Mouse (Mus musculus): Measurements from ENCODE around the gene Gadd45gip1. TPM values are rescaled to one million over a fixed set of nuclear protein-coding genes. Genes with fewer than 3 reads are reported as not detected.

Gadd45gip1 gene
- polyA plus RNA-seq, 1 experiment from 2014 or later, result 54.3 TPM

- 2% methylated on average over 40 of the region's 125 CpGs for WGBS
- peaks cover 18% of the 10 kb centered on the region for H3K27me3 ChIP-seq (ENCODE audit: insufficient read depth, low read length)
- peak within 1 kb of the TSS; percentile 78 for H3K27ac ChIP-seq
- peak; percentile 4; the same call in 1 of the 2 replicates for TF ChIP-seq CTCF (IDR thresholded peaks at IDR 0.05; ENCODE audit: low read depth)
- H3K4me3 ChIP-seq (replicated peaks; ENCODE audit: low read depth, low read length), result peak within 1 kb of the TSS; percentile 79
- ATAC-seq (replicated peaks; ENCODE audit: low FRiP score, low read depth) (peak; percentile 26), DNase-seq (ENCODE audit: low spot score) (peak; percentile 71)
- H3K9ac ChIP-seq (ENCODE audit: low read depth, low read length), result peak within 1 kb of the TSS; percentile 94
- H3K4me2 ChIP-seq (ENCODE audit: low read length), result peak within 1 kb of the TSS; percentile 80
- H3K36me3 ChIP-seq (ENCODE audit: insufficient read depth, low read length), result no peaks in the 10 kb centered on the region
- H3K9me3 ChIP-seq (replicated peaks; ENCODE audit: low read length), result no peaks in the 10 kb centered on the region
- H3K4me1 ChIP-seq (replicated peaks; ENCODE audit: insufficient read depth, low read length), result peaks cover 12% of the 10 kb centered on the region; the same call in 1 of the 2 replicates
These were observed 31.1 kb upstream of the Gadd45gip1 start, which contains the start of gene Nfix for GRCm38 (mm10) chr8:84799999-84800831. Gene Nfix, minus strand, starts transcription at chr8:84800344.

GRCm38 (mm10) chr8:84806031-84806430 lies 25.3 kb upstream of the Gadd45gip1 start:
- Histone ChIP-seq H3K9me3 (replicated peaks; ENCODE audit: low read length) (no peaks in the 10 kb centered on the region), H3K4me2 (ENCODE audit: low read length) (no peak overlapping the region), H3K4me3 (replicated peaks; ENCODE audit: low read depth, low read length) (no peak overlapping the region), H3K27ac (no peak overlapping the region), H3K27me3 (ENCODE audit: insufficient read depth, low read length) (peaks cover 3% of the 10 kb centered on the region; the same call in 1 of the 2 replicates), H3K9ac (ENCODE audit: low read depth, low read length) (no peak overlapping the region), H3K4me1 (replicated peaks; ENCODE audit: insufficient read depth, low read length) (no peaks in the 10 kb centered on the region), H3K36me3 (ENCODE audit: insufficient read depth, low read length) (no peaks in the 10 kb centered on the region)
- 96% methylated on average over 5 of the region's 5 CpGs for WGBS
- ATAC-seq (replicated peaks; ENCODE audit: low FRiP score, low read depth) (no peak), DNase-seq (ENCODE audit: low spot score) (no peak)
- TF ChIP-seq CTCF (IDR thresholded peaks at IDR 0.05; ENCODE audit: low read depth), result 0 out of 2 replicates have a peak, but pooled peaks have one; percentile 11

- H3K9me3 ChIP-seq (replicated peaks; ENCODE audit: low read length), result no peaks in the 10 kb centered on the region
- no peak overlapping the region for H3K4me3 ChIP-seq (replicated peaks; ENCODE audit: low read depth, low read length)
- H3K27ac ChIP-seq, result no peak overlapping the region
- TF ChIP-seq CTCF (IDR thresholded peaks at IDR 0.05; ENCODE audit: low read depth), result no peak
- H3K27me3 ChIP-seq (ENCODE audit: insufficient read depth, low read length), result no peaks in the 10 kb centered on the region
- no peak overlapping the region for H3K4me2 ChIP-seq (ENCODE audit: low read length)
- H3K4me1 ChIP-seq (replicated peaks; ENCODE audit: insufficient read depth, low read length), result no peaks in the 10 kb centered on the region
- no peak overlapping the region for H3K9ac ChIP-seq (ENCODE audit: low read depth, low read length)
- WGBS, result 66% methylated on average over 12 of the region's 12 CpGs
- DNase-seq (ENCODE audit: low spot score), result no peak
- ATAC-seq (replicated peaks; ENCODE audit: low FRiP score, low read depth), result no peak
- H3K36me3 ChIP-seq (ENCODE audit: insufficient read depth, low read length), result no peaks in the 10 kb centered on the region
These were observed 22.0 kb upstream of the Gadd45gip1 start for GRCm38 (mm10) chr8:84809109-84809940.

GRCm38 (mm10) chr8:84809941-84810280 lies 21.4 kb upstream of the Gadd45gip1 start:
- H3K27me3 ChIP-seq (ENCODE audit: insufficient read depth, low read length), result no peaks in the 10 kb centered on the region
- H3K4me3 ChIP-seq (replicated peaks; ENCODE audit: low read depth, low read length), result no peak overlapping the region
- no peaks in the 10 kb centered on the region for H3K9me3 ChIP-seq (replicated peaks; ENCODE audit: low read length)
- no peak overlapping the region for H3K9ac ChIP-seq (ENCODE audit: low read depth, low read length)
- TF ChIP-seq CTCF (IDR thresholded peaks at IDR 0.05; ENCODE audit: low read depth), result no peak
- 79% methylated on average over 5 of the region's 5 CpGs for WGBS
- DNase-seq (ENCODE audit: low spot score) (no peak), ATAC-seq (replicated peaks; ENCODE audit: low FRiP score, low read depth) (no peak)
- no peak overlapping the region for H3K4me2 ChIP-seq (ENCODE audit: low read length)
- no peaks in the 10 kb centered on the region for H3K36me3 ChIP-seq (ENCODE audit: insufficient read depth, low read length)
- H3K4me1 ChIP-seq (replicated peaks; ENCODE audit: insufficient read depth, low read length), result no peaks in the 10 kb centered on the region
- H3K27ac ChIP-seq, result no peak overlapping the region

GRCm38 (mm10) chr8:84810896-84811295 lies 20.4 kb upstream of the Gadd45gip1 start:
- H3K27me3 ChIP-seq (ENCODE audit: insufficient read depth, low read length), result no peaks in the 10 kb centered on the region
- DNase-seq (ENCODE audit: low spot score) (peak; percentile 92), ATAC-seq (replicated peaks; ENCODE audit: low FRiP score, low read depth) (peak; percentile 52)
- TF ChIP-seq CTCF (IDR thresholded peaks at IDR 0.05; ENCODE audit: low read depth), result peak; percentile 81
- H3K4me1 ChIP-seq (replicated peaks; ENCODE audit: insufficient read depth, low read length), result no peaks in the 10 kb centered on the region
- no peaks in the 10 kb centered on the region for H3K9me3 ChIP-seq (replicated peaks; ENCODE audit: low read length)
- no peak overlapping the region for H3K27ac ChIP-seq
- H3K4me2 ChIP-seq (ENCODE audit: low read length), result peak overlapping the region; percentile 51
- no peak overlapping the region for H3K9ac ChIP-seq (ENCODE audit: low read depth, low read length)
- H3K4me3 ChIP-seq (replicated peaks; ENCODE audit: low read depth, low read length), result peak overlapping the region; percentile 15
- H3K36me3 ChIP-seq (ENCODE audit: insufficient read depth, low read length), result no peaks in the 10 kb centered on the region
- WGBS, result 1% methylated on average over 32 of the region's 32 CpGs

GRCm38 (mm10) chr8:84811303-84811702 lies 20.0 kb upstream of the Gadd45gip1 start:
- Histone ChIP-seq H3K27ac (no peak overlapping the region), H3K36me3 (ENCODE audit: insufficient read depth, low read length) (no peaks in the 10 kb centered on the region), H3K9me3 (replicated peaks; ENCODE audit: low read length) (no peaks in the 10 kb centered on the region), H3K4me3 (replicated peaks; ENCODE audit: low read depth, low read length) (peak overlapping the region; percentile 15), H3K4me1 (replicated peaks; ENCODE audit: insufficient read depth, low read length) (no peaks in the 10 kb centered on the region), H3K9ac (ENCODE audit: low read depth, low read length) (no peak overlapping the region), H3K4me2 (ENCODE audit: low read length) (peak overlapping the region; percentile 51), H3K27me3 (ENCODE audit: insufficient read depth, low read length) (no peaks in the 10 kb centered on the region)
- DNase-seq (ENCODE audit: low spot score), result no peak
- WGBS, result 28% methylated on average over 10 of the region's 10 CpGs
- no peak for TF ChIP-seq CTCF (IDR thresholded peaks at IDR 0.05; ENCODE audit: low read depth)
- ATAC-seq (replicated peaks; ENCODE audit: low FRiP score, low read depth), result no peak

All from kidney, postnatal 0 days (tissue).